Mouse (Mus musculus): ENCODE measurements around the gene Nckap5. TPM values are rescaled to one million over a fixed set of nuclear protein-coding genes. Genes with fewer than 3 reads are reported as not detected.

Gene Nckap5
- polyA plus RNA-seq, 1 experiment from 2014 or later: 3.2 TPM

- ATAC-seq (replicated peaks; ENCODE audit: insufficient number of reproducible peaks, low FRiP score, low TSS enrichment): no peak
- no peak overlapping the region for H3K9ac ChIP-seq (ENCODE audit: low read depth, low read length)
- 70% methylated on average over 4 of the region's 4 CpGs for WGBS (ENCODE audit: insufficient replicate concordance)
Observed at GRCm38 (mm10) chr1:126846317-126846716, 15.7 kb upstream of the Nckap5 start.

DNA sequence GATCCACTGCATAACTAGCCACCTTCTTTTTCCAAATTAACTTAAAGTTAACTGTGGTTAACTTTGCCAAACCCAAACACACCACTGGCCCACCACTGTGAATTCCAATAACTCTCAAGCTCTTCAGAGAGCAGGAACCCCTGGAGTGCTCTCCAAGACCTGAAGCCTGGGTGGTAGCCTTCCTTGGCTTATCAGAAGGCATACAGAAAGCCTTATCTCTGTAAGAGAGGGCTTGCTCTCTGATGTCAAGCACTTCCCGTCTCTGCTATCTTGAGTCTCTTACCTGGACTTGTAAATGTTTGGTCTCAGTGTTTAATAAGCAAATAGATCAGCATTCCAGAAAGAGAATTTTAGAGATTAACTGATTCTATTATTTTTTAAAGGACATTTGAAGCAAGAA, 2.3 kb upstream of the Nckap5 start:
- Histone ChIP-seq H3K4me1 (ENCODE audit: control insufficient read depth, insufficient read depth, low read length) (no peaks in the 10 kb centered on the region; the same call in 1 of the 2 replicates), H3K9me3 (replicated peaks; ENCODE audit: control insufficient read depth, low read length) (no peaks in the 10 kb centered on the region), H3K9ac (ENCODE audit: low read depth, low read length) (no peak overlapping the region), H3K4me3 (ENCODE audit: low read depth, low read length) (no peak overlapping the region), H3K27ac (ENCODE audit: low read depth, low read length) (no peak overlapping the region), H3K4me2 (no peak overlapping the region), H3K27me3 (ENCODE audit: control insufficient read depth, insufficient read depth, low read length) (no peaks in the 10 kb centered on the region), H3K36me3 (ENCODE audit: control insufficient read depth, insufficient read depth, low read length) (no peaks in the 10 kb centered on the region)
- 19% methylated on average over 1 of the region's 1 CpGs for WGBS (ENCODE audit: insufficient replicate concordance)
- ATAC-seq (replicated peaks; ENCODE audit: insufficient number of reproducible peaks, low FRiP score, low TSS enrichment): no peak

More at GRCm38 (mm10) chr1:126846317-126846716, 15.7 kb upstream of the Nckap5 start:
- no peaks in the 10 kb centered on the region for H3K36me3 ChIP-seq (ENCODE audit: control insufficient read depth, insufficient read depth, low read length)
- no peaks in the 10 kb centered on the region for H3K27me3 ChIP-seq (ENCODE audit: control insufficient read depth, insufficient read depth, low read length)
- no peaks in the 10 kb centered on the region for H3K9me3 ChIP-seq (replicated peaks; ENCODE audit: control insufficient read depth, low read length)
- no peak overlapping the region for H3K4me2 ChIP-seq
- H3K4me1 ChIP-seq (ENCODE audit: control insufficient read depth, insufficient read depth, low read length): no peaks in the 10 kb centered on the region
- H3K27ac ChIP-seq (ENCODE audit: low read depth, low read length): no peak overlapping the region
- H3K4me3 ChIP-seq (ENCODE audit: low read depth, low read length): no peak overlapping the region

DNA sequence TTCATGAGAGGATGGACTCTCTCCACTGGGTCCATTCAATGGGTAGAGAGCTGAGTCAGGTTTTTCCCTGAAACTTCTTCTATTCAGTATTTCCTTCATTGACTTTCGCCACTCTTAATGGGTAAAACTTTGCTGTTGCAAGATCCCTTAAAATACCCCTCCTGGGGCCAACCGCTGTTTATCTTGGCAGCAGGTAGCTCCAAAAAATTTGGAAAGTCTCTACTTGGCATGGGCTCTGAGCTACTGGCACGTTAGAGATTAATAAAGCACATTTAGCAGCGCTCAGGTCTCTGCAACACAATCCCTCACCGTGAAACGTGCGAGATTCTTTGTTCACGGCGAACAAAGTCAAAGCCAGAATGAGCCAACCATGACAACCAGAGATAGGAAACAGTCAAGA, 1.6 kb downstream of the Nckap5 start:
- H3K4me3 ChIP-seq (ENCODE audit: low read depth, low read length): no peak overlapping the region
- no peaks in the 10 kb centered on the region for H3K36me3 ChIP-seq (ENCODE audit: control insufficient read depth, insufficient read depth, low read length)

GRCm38 (mm10) chr1:126824841-126825240, 5.8 kb downstream of the Nckap5 start:
- no peaks in the 10 kb centered on the region for H3K27me3 ChIP-seq (ENCODE audit: control insufficient read depth, insufficient read depth, low read length)
- H3K4me3 ChIP-seq (ENCODE audit: low read depth, low read length): no peak overlapping the region
- no peak overlapping the region for H3K4me2 ChIP-seq
- 31% methylated on average over 3 of the region's 3 CpGs for WGBS (ENCODE audit: insufficient replicate concordance)
- no peak overlapping the region; the same call in 1 of the 2 replicates for H3K27ac ChIP-seq (ENCODE audit: low read depth, low read length)
- H3K9me3 ChIP-seq (replicated peaks; ENCODE audit: control insufficient read depth, low read length): no peaks in the 10 kb centered on the region
- H3K36me3 ChIP-seq (ENCODE audit: control insufficient read depth, insufficient read depth, low read length): no peaks in the 10 kb centered on the region
- H3K9ac ChIP-seq (ENCODE audit: low read depth, low read length): no peak overlapping the region
- ATAC-seq (replicated peaks; ENCODE audit: insufficient number of reproducible peaks, low FRiP score, low TSS enrichment): peak; percentile 73
- 0 out of 2 replicates have a peak, but pooled peaks cover 3% of the 10 kb centered on the region for H3K4me1 ChIP-seq (ENCODE audit: control insufficient read depth, insufficient read depth, low read length)

More for the DNA sequence above, 1.6 kb downstream of the Nckap5 start:
- no peaks in the 10 kb centered on the region for H3K27me3 ChIP-seq (ENCODE audit: control insufficient read depth, insufficient read depth, low read length)
- H3K9me3 ChIP-seq (replicated peaks; ENCODE audit: control insufficient read depth, low read length): no peaks in the 10 kb centered on the region
- H3K9ac ChIP-seq (ENCODE audit: low read depth, low read length): no peak overlapping the region
- no peak overlapping the region for H3K27ac ChIP-seq (ENCODE audit: low read depth, low read length)
- 73% methylated on average over 9 of the region's 9 CpGs for WGBS (ENCODE audit: insufficient replicate concordance)
- H3K4me2 ChIP-seq: no peak overlapping the region
- peaks cover 3% of the 10 kb centered on the region; the same call in 1 of the 2 replicates for H3K4me1 ChIP-seq (ENCODE audit: control insufficient read depth, insufficient read depth, low read length)
- no peak for ATAC-seq (replicated peaks; ENCODE audit: insufficient number of reproducible peaks, low FRiP score, low TSS enrichment)

DNA sequence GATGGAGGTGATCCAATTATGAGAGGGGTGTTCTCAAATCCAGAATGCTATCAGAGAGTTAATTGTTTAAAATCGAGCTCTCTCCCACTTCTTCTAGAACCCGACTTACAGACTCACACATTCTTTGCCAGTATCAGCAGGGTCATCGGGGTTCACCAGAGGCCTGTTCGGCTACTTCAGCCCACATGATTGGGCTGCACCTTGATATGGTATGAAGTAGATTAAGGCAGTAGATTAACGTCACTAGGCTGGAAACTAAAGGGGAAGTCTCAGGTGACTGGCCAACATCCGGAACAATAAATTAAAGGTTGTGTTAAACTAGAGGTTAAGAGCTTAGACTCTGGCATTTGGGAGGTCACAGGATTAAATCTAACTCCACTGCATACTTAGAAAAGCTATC, 8.4 kb downstream of the Nckap5 start:
- Histone ChIP-seq H3K4me2 (no peak overlapping the region), H3K27me3 (ENCODE audit: control insufficient read depth, insufficient read depth, low read length) (no peaks in the 10 kb centered on the region), H3K9me3 (replicated peaks; ENCODE audit: control insufficient read depth, low read length) (no peaks in the 10 kb centered on the region), H3K4me3 (ENCODE audit: low read depth, low read length) (no peak overlapping the region), H3K4me1 (ENCODE audit: control insufficient read depth, insufficient read depth, low read length) (0 out of 2 replicates have a peak, but pooled peaks cover 3% of the 10 kb centered on the region), H3K27ac (ENCODE audit: low read depth, low read length) (no peak overlapping the region), H3K9ac (ENCODE audit: low read depth, low read length) (no peak overlapping the region), H3K36me3 (ENCODE audit: control insufficient read depth, insufficient read depth, low read length) (no peaks in the 10 kb centered on the region)
- no peak for ATAC-seq (replicated peaks; ENCODE audit: insufficient number of reproducible peaks, low FRiP score, low TSS enrichment)
- 63% methylated on average over 6 of the region's 6 CpGs for WGBS (ENCODE audit: insufficient replicate concordance)

- H3K27ac ChIP-seq (ENCODE audit: low read depth, low read length): no peak overlapping the region
- H3K4me2 ChIP-seq: peak overlapping the region; percentile 37
- H3K36me3 ChIP-seq (ENCODE audit: control insufficient read depth, insufficient read depth, low read length): no peaks in the 10 kb centered on the region
- peak; percentile 78 for ATAC-seq (replicated peaks; ENCODE audit: insufficient number of reproducible peaks, low FRiP score, low TSS enrichment)
- no peaks in the 10 kb centered on the region; the same call in none of the 2 replicates for H3K9me3 ChIP-seq (replicated peaks; ENCODE audit: control insufficient read depth, low read length)
- no peaks in the 10 kb centered on the region for H3K4me1 ChIP-seq (ENCODE audit: control insufficient read depth, insufficient read depth, low read length)
- H3K27me3 ChIP-seq (ENCODE audit: control insufficient read depth, insufficient read depth, low read length): no peaks in the 10 kb centered on the region
- H3K4me3 ChIP-seq (ENCODE audit: low read depth, low read length): no peak overlapping the region
- 17% methylated on average over 9 of the region's 9 CpGs for WGBS (ENCODE audit: insufficient replicate concordance)
- no peak overlapping the region for H3K9ac ChIP-seq (ENCODE audit: low read depth, low read length)
Observed at GRCm38 (mm10) chr1:126817381-126818034, 13.1 kb downstream of the Nckap5 start.

DNA sequence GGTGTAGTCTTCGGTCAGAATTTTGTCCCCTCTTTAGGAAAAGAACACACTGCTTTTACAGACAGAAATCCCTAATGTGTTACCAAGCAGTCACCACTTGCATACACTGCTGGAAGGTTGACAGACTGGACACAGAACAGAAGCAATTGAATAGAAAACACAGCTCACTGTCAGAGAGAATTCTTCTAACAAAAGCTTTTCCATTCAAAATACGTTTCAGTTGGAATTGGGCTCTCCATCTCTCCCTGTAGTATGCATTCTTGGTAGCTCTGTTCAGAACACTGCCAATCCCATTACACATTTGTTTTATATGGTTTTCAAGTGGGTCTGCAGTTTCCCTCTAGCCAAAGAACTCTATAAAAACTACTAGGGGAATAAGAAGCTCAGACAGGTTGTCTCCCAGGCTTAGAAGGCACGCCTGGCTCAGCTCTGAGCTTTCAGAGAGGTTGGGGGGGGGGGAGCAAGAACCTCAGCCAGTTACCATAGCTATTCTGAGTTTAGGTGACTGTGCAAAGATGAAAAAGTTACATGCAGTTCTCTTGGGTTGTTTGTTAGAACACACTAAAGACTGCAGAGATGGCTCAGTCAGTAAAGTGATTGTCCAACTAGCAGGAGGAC, 23.5 kb downstream of the Nckap5 start:
- Histone ChIP-seq H3K4me2 (no peak overlapping the region), H3K9me3 (replicated peaks; ENCODE audit: control insufficient read depth, low read length) (no peaks in the 10 kb centered on the region), H3K4me1 (ENCODE audit: control insufficient read depth, insufficient read depth, low read length) (no peaks in the 10 kb centered on the region), H3K36me3 (ENCODE audit: control insufficient read depth, insufficient read depth, low read length) (no peaks in the 10 kb centered on the region), H3K9ac (ENCODE audit: low read depth, low read length) (no peak overlapping the region), H3K27me3 (ENCODE audit: control insufficient read depth, insufficient read depth, low read length) (no peaks in the 10 kb centered on the region), H3K4me3 (ENCODE audit: low read depth, low read length) (no peak overlapping the region), H3K27ac (ENCODE audit: low read depth, low read length) (no peak overlapping the region)
- 64% methylated on average over 3 of the region's 3 CpGs for WGBS (ENCODE audit: insufficient replicate concordance)
- no peak for ATAC-seq (replicated peaks; ENCODE audit: insufficient number of reproducible peaks, low FRiP score, low TSS enrichment)

DNA sequence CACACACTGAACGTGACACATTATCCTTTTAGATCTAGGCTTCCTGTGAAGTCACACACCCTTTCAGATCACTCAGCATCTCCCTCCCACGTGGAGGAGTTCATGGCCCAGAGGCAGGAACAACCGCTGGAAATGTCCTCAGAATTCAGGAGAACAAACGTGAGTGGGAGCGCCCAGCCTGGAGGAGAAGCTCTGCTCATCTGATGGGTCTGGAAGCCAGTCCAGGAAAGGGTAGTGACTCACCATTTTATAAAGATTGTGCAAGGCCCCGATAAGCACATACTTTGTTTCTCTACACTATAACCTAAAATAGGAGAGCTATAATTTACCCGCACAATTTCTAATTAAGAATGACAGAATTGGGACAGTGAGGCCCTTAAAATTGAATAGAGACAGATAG, 24.1 kb downstream of the Nckap5 start:
- peaks cover 2% of the 10 kb centered on the region; the same call in 1 of the 2 replicates for H3K4me1 ChIP-seq (ENCODE audit: control insufficient read depth, insufficient read depth, low read length)
- H3K4me3 ChIP-seq (ENCODE audit: low read depth, low read length): no peak overlapping the region
- H3K4me2 ChIP-seq: no peak overlapping the region
- no peak for ATAC-seq (replicated peaks; ENCODE audit: insufficient number of reproducible peaks, low FRiP score, low TSS enrichment)
- H3K27ac ChIP-seq (ENCODE audit: low read depth, low read length): no peak overlapping the region
- no peaks in the 10 kb centered on the region for H3K36me3 ChIP-seq (ENCODE audit: control insufficient read depth, insufficient read depth, low read length)
- no peaks in the 10 kb centered on the region for H3K27me3 ChIP-seq (ENCODE audit: control insufficient read depth, insufficient read depth, low read length)
- no peaks in the 10 kb centered on the region for H3K9me3 ChIP-seq (replicated peaks; ENCODE audit: control insufficient read depth, low read length)
- no peak overlapping the region for H3K9ac ChIP-seq (ENCODE audit: low read depth, low read length)
- WGBS (ENCODE audit: insufficient replicate concordance): 55% methylated on average over 7 of the region's 7 CpGs

DNA sequence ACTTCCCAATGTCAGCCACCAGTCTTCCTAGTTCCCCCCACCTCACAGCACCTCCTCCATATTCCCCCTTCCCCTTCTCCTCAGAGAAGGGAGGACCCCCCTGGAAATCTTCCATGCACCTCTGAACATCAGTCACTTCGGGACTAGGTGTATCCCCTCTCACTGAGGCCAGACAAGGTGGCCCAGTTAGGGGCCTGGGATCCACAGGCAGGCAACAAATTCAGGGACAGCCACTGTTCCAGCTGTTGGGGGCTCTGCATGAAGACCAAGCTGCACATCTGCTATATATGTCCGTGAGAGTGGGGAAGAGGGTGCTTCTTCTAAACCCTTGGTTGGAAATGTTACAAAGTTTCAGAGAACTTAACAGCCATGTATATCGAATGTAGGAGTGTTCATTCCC, 28.2 kb downstream of the Nckap5 start:
- Histone ChIP-seq H3K9me3 (replicated peaks; ENCODE audit: control insufficient read depth, low read length) (no peaks in the 10 kb centered on the region), H3K4me1 (ENCODE audit: control insufficient read depth, insufficient read depth, low read length) (peaks cover 14% of the 10 kb centered on the region), H3K4me2 (no peak overlapping the region), H3K9ac (ENCODE audit: low read depth, low read length) (no peak overlapping the region), H3K27ac (ENCODE audit: low read depth, low read length) (no peak overlapping the region), H3K4me3 (ENCODE audit: low read depth, low read length) (no peak overlapping the region), H3K27me3 (ENCODE audit: control insufficient read depth, insufficient read depth, low read length) (no peaks in the 10 kb centered on the region), H3K36me3 (ENCODE audit: control insufficient read depth, insufficient read depth, low read length) (no peaks in the 10 kb centered on the region)
- 64% methylated on average over 3 of the region's 3 CpGs for WGBS (ENCODE audit: insufficient replicate concordance)
- no peak for ATAC-seq (replicated peaks; ENCODE audit: insufficient number of reproducible peaks, low FRiP score, low TSS enrichment)
